Mouse (Mus musculus) MEL (cell line): ENCODE data around the gene Dlg2. TPM values are rescaled to one million over a fixed set of nuclear protein-coding genes. Genes with fewer than 3 reads are reported as not detected.

ENCODE experiments used
- DNase-seq: peaks from one replicate; pipeline ENCODE4 v3.0.0; 2011; ENCODE audit warnings: low read depth, low spot score
- H3K27ac ChIP-seq: 2 replicates; pipeline ENCODE4 v1.5.1; 2012; ENCODE audit warnings: low read depth, mild to moderate bottlenecking, control low read depth, low read length, moderate library complexity; ENCODE audit not compliant: control insufficient read depth
- H3K27me3 ChIP-seq, 2 experiments: fragments of 150-350 bp in 1 of 2; sonication (generic) in 1 of 2; 2 replicates each; pipeline ENCODE4 v1.6.1; 2012; ENCODE audit warnings: low read length in 2 of 2, mild to moderate bottlenecking in 2 of 2, improper control_type of control experiment in 1 of 2, moderate library complexity in 1 of 2; ENCODE audit not compliant: insufficient read depth in 2 of 2, control insufficient read depth in 1 of 2
- H3K36me3 ChIP-seq, 2 experiments: 2 replicates each; pipeline ENCODE4 v1.6.1; 2012 to 2014; ENCODE audit warnings: low read length in 2 of 2, improper control_type of control experiment in 1 of 2, inconsistent platforms in 1 of 2, mild to moderate bottlenecking in 1 of 2; ENCODE audit not compliant: insufficient read depth in 2 of 2, control insufficient read depth in 1 of 2
- H3K4me1 ChIP-seq, 2 experiments: fragments of 150-350 bp in 1 of 2; sonication (generic) in 1 of 2; 2 replicates each; pipeline ENCODE4 v1.6.1; 2012; ENCODE audit warnings: low read length in 2 of 2, improper control_type of control experiment in 1 of 2, mild to moderate bottlenecking in 1 of 2; ENCODE audit not compliant: insufficient read depth in 2 of 2, control insufficient read depth in 1 of 2
- H3K4me3 ChIP-seq, 2 experiments: fragments of 150-350 bp in 1 of 2; sonication (generic) in 1 of 2; 2 replicates each; pipeline ENCODE4 v1.5.1; 2012; ENCODE audit warnings: low read depth in 2 of 2, low read length in 2 of 2, mild to moderate bottlenecking in 2 of 2, moderate library complexity in 2 of 2, control low read depth in 1 of 2, improper control_type of control experiment in 1 of 2; ENCODE audit not compliant: control insufficient read depth in 1 of 2, insufficient read depth in 1 of 2
- H3K79me2 ChIP-seq: 2 replicates; pipeline ENCODE4 v1.6.1; 2012; ENCODE audit warnings: mild to moderate bottlenecking, low read length, moderate library complexity; ENCODE audit not compliant: control insufficient read depth, poor library complexity, insufficient read depth
- H3K9ac ChIP-seq: 2 replicates; pipeline ENCODE4 v1.6.1; 2012; ENCODE audit warnings: low read depth, mild to moderate bottlenecking, control low read depth, low read length, moderate library complexity; ENCODE audit not compliant: control insufficient read depth, poor library complexity, severe bottlenecking
- H3K9me3 ChIP-seq: fragments of 150-350 bp; sonication (generic); replicated peaks from 2 replicates; pipeline ENCODE4 v1.6.1; 2012; ENCODE audit warnings: mild to moderate bottlenecking, low read length, improper control_type of control experiment, moderate library complexity; ENCODE audit not compliant: insufficient read depth
- BHLHE40 ChIP-seq: IDR thresholded peaks from 2 replicates; pipeline ENCODE4 v1.6.1; 2012; ENCODE audit warnings: low read depth, mild to moderate bottlenecking, inconsistent platforms, low read length, improper control_type of control experiment, borderline replicate concordance
- E2F4 ChIP-seq: IDR thresholded peaks from 2 replicates; pipeline ENCODE4 v1.6.1; 2011; ENCODE audit warnings: low read depth, low read length, improper control_type of control experiment, borderline replicate concordance
- EP300 ChIP-seq, 2 experiments: IDR thresholded peaks; 2 replicates each; pipeline ENCODE4 v1.6.1; 2011; ENCODE audit warnings: improper control_type of control experiment in 2 of 2, low read length in 2 of 2, low read depth in 1 of 2, mild to moderate bottlenecking in 1 of 2
- ETS1 ChIP-seq: IDR thresholded peaks from 2 replicates; pipeline ENCODE4 v1.6.1; 2012; ENCODE audit warnings: low read depth, mild to moderate bottlenecking, inconsistent platforms, low read length, improper control_type of control experiment, moderate library complexity
- HCFC1 ChIP-seq: IDR thresholded peaks from 2 replicates; pipeline ENCODE4 v1.6.1; 2012; ENCODE audit warnings: low read depth, mild to moderate bottlenecking, inconsistent platforms, low read length, improper control_type of control experiment, moderate library complexity
- JUND ChIP-seq: IDR thresholded peaks from 2 replicates; pipeline ENCODE4 v1.6.1; 2011; ENCODE audit warnings: low read depth, mild to moderate bottlenecking, improper control_type of control experiment, low read length
- MAFK ChIP-seq: IDR thresholded peaks from 2 replicates; pipeline ENCODE4 v1.6.1; 2011; ENCODE audit warnings: low read depth, mild to moderate bottlenecking, low read length, improper control_type of control experiment, borderline replicate concordance
- MAX ChIP-seq: IDR thresholded peaks from 2 replicates; pipeline ENCODE4 v1.6.1; 2011; ENCODE audit warnings: low read length, improper control_type of control experiment
- MEF2A ChIP-seq: IDR thresholded peaks from 2 replicates; pipeline ENCODE4 v1.6.1; 2014; ENCODE audit warnings: low read depth, mild to moderate bottlenecking, inconsistent platforms, low read length, improper control_type of control experiment; ENCODE audit not compliant: poor library complexity, insufficient replicate concordance, severe bottlenecking; ENCODE audit errors: extremely low read depth
- MYB ChIP-seq: IDR thresholded peaks from 2 replicates; pipeline ENCODE4 v1.6.1; 2011; ENCODE audit warnings: mild to moderate bottlenecking, low read depth, low read length, improper control_type of control experiment
- NELFE ChIP-seq: IDR thresholded peaks from 2 replicates; pipeline ENCODE4 v1.6.1; 2011; ENCODE audit warnings: low read depth, low read length, improper control_type of control experiment
- NRF1 ChIP-seq: IDR thresholded peaks from 2 replicates; pipeline ENCODE4 v1.6.1; 2014; ENCODE audit warnings: low read depth, mild to moderate bottlenecking, inconsistent platforms, low read length, improper control_type of control experiment, moderate library complexity; ENCODE audit not compliant: poor library complexity, insufficient read depth, severe bottlenecking
- POLR2A ChIP-seq, 2 experiments: IDR thresholded peaks; 2 replicates each; pipeline ENCODE4 v1.6.1; 2011 to 2012; ENCODE audit warnings: low read length in 2 of 2, mild to moderate bottlenecking in 2 of 2, control low read depth in 1 of 2, improper control_type of control experiment in 1 of 2, low read depth in 1 of 2, moderate library complexity in 1 of 2; ENCODE audit not compliant: control insufficient read depth in 1 of 2, insufficient read depth in 1 of 2, poor library complexity in 1 of 2
- POLR2AphosphoS2 ChIP-seq: IDR thresholded peaks from 2 replicates; pipeline ENCODE4 v1.6.1; 2011; ENCODE audit warnings: low read length, improper control_type of control experiment
- RAD21 ChIP-seq: IDR thresholded peaks from 2 replicates; pipeline ENCODE4 v1.6.1; 2011; ENCODE audit warnings: mild to moderate bottlenecking, low read depth, low read length, improper control_type of control experiment
- RCOR1 ChIP-seq: IDR thresholded peaks from 2 replicates; pipeline ENCODE4 v1.6.1; 2012; ENCODE audit warnings: low read depth, mild to moderate bottlenecking, inconsistent platforms, low read length, improper control_type of control experiment
- SIN3A ChIP-seq: IDR thresholded peaks from 2 replicates; pipeline ENCODE4 v1.6.1; 2012; ENCODE audit warnings: low read length, improper control_type of control experiment, inconsistent platforms
- SMC3 ChIP-seq: IDR thresholded peaks from 2 replicates; pipeline ENCODE4 v1.6.1; 2011; ENCODE audit warnings: low read depth, low read length, improper control_type of control experiment
- USF1 ChIP-seq: IDR thresholded peaks from 2 replicates; pipeline ENCODE4 v1.6.1; 2014; ENCODE audit warnings: low read depth, mild to moderate bottlenecking, inconsistent platforms, low read length, improper control_type of control experiment, moderate library complexity
- ZC3H11A ChIP-seq: IDR thresholded peaks from 2 replicates; pipeline ENCODE4 v1.6.1; 2012; ENCODE audit warnings: low read depth, mild to moderate bottlenecking, inconsistent platforms, low read length, improper control_type of control experiment
- ZKSCAN1 ChIP-seq: IDR thresholded peaks from 2 replicates; pipeline ENCODE4 v1.6.1; 2012; ENCODE audit warnings: low read depth, mild to moderate bottlenecking, inconsistent platforms, low read length, improper control_type of control experiment, moderate library complexity
- ZMIZ1 ChIP-seq: IDR thresholded peaks from 2 replicates; pipeline ENCODE4 v1.6.1; 2012; ENCODE audit warnings: low read depth, mild to moderate bottlenecking, inconsistent platforms, low read length, improper control_type of control experiment, moderate library complexity
- polyA plus RNA-seq, 2 experiments: library from polyadenylated mRNA; stranded (reverse) in 1 of 2; unstranded in 1 of 2; fragments of >175 nt in 1 of 2; fragments of >200 nt in 1 of 2; gene quantifications; 2 replicates each; pipeline versions ENCODE4 v1.2.1 to v1.2.4; 2012; ENCODE audit warnings: low replicate concordance in 2 of 2, low read depth in 1 of 2; ENCODE audit not compliant: insufficient read length in 2 of 2, insufficient read depth in 1 of 2, missing spikeins in 1 of 2
- total RNA-seq: library from RNA; depleted of rRNA; stranded (reverse); fragments of 300-350 nt; gene quantifications from 2 replicates; pipeline ENCODE4 v1.2.3, GENCODE M21; 2012

The Dlg2 gene
- total and polyA plus RNA-seq, 3 experiments, result 0.04 TPM; not detected in 2

DNA sequence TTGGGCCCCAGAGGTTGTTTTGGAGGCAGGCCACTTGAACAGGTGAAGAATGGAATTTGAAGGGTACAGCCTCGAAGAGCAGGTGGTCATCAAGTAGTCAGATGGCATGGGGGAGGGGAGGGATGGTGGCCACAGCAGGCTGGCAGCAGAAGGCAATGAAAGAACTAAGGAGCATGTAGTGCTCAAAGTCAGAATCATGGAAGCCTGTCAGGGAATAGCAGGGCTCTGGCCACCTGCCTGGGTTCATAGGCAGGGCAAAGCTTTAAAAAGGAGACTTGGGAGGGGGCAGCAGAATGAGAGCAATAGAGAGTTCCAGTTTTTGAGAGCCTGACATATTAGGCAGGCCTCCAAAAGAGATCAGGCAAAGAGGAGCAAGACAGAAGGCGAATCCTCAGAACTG, 1096.2 kb downstream of the Dlg2 start:
- no peak for TF ChIP-seq MEF2A
- TF ChIP-seq BHLHE40, result no peak
- no peak for TF ChIP-seq HCFC1
- TF ChIP-seq E2F4, result no peak
- no peak for TF ChIP-seq SIN3A
- no peak for TF ChIP-seq SMC3
- no peak for TF ChIP-seq POLR2A (IDR thresholded peaks at IDR 0.05; ENCODE audit: control insufficient read depth in 1 of 2, insufficient read depth in 1 of 2, low read depth in 1 of 2, low read length in 2 of 2, poor library complexity in 1 of 2)
- TF ChIP-seq ZMIZ1, result no peak
- Histone ChIP-seq H3K36me3 (no peaks in the 10 kb centered on the region), H3K9ac (no peak overlapping the region), H3K79me2 (no peaks in the 10 kb centered on the region), H3K27ac (no peak overlapping the region), H3K4me3 (no peak overlapping the region), H3K9me3 (no peaks in the 10 kb centered on the region), H3K27me3 (no peaks in the 10 kb centered on the region), H3K4me1 (no peaks in the 10 kb centered on the region)
- no peak for DNase-seq

GRCm38 (mm10) chr7:91573321-91573720, 1096.8 kb downstream of the Dlg2 start:
- no peak overlapping the region for H3K9ac ChIP-seq
- TF ChIP-seq NRF1 (no peak), POLR2AphosphoS2 (no peak), ZC3H11A (no peak), ETS1 (no peak), MAFK (no peak), ZKSCAN1 (no peak), USF1 (no peak), BHLHE40 (no peak), MYB (no peak), RCOR1 (no peak), SMC3 (no peak), JUND (no peak), RAD21 (no peak), MAX (no peak), NELFE (no peak), SIN3A (no peak), EP300 (IDR thresholded peaks at IDR 0.05; ENCODE audit: low read depth in 1 of 2, low read length in 2 of 2) (no peak)
- H3K36me3 ChIP-seq, result no peaks in the 10 kb centered on the region
- H3K27me3 ChIP-seq, result no peaks in the 10 kb centered on the region
- no peaks in the 10 kb centered on the region for H3K4me1 ChIP-seq
- no peaks in the 10 kb centered on the region for H3K9me3 ChIP-seq
- H3K79me2 ChIP-seq, result no peaks in the 10 kb centered on the region
- H3K27ac ChIP-seq, result no peak overlapping the region
- no peak overlapping the region for H3K4me3 ChIP-seq
- no peak for DNase-seq
